ENCODE assay signal across 9 mouse cellular contexts in the genomic region with DNA sequence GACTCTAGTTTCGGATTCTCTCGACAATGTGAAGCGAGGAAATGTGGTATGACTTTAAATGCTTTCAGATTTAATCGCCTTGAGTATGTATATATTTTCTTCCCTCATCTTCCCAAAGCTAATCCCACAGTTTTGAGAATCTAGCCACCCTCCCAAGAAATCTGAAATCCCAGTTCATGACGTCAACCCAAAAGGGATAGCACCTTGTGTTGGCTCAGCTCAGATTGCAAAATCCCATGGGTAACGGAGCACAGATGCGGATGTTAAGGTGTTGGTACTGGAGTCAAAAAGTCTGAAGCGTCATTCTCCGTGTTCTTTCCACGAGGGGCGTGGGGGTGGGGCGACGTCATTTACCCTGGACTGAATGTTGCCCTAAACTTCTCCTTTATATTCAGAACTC. TPM values are rescaled to one million over a fixed set of nuclear protein-coding genes. Genes with fewer than 3 reads are reported as not detected.
DNase-seq lines count a peak whose midpoint lies in the region; ATAC-seq and TF ChIP-seq lines count a peak whose summit lies in the region.
"Had no signal": no experiment of that assay in that cellular context is flagged by ENCODE, and none has a peak within 500 bp of the region (broad histone marks: within the 10 kb centered on the region; RNA-seq: fewer than 3 reads in every experiment).

No protein-coding gene starts in this region.

- no peak for TF ChIP-seq CTCF in midbrain, postnatal 0 days (IDR thresholded peaks at IDR 0.05)

- WGBS in kidney, embryonic 14.5 days = 25% methylated on average over 13 of the region's 13 CpGs
- WGBS in embryonic facial prominence, embryonic 13.5 days = 20% methylated on average over 13 of the region's 13 CpGs
- 24% methylated on average over 13 of the region's 13 CpGs for WGBS in intestine, embryonic 14.5 days
- 29% methylated on average over 13 of the region's 13 CpGs for WGBS in midbrain, postnatal 0 days

- H3K9ac ChIP-seq in kidney, embryonic 14.5 days (ENCODE audit: low read depth, low read length) = no peak overlapping the region
- peak overlapping the region; percentile 75 for H3K9ac ChIP-seq in embryonic facial prominence, embryonic 13.5 days
- no peak overlapping the region for H3K9ac ChIP-seq in intestine, embryonic 14.5 days (ENCODE audit: low read length)
- H3K9ac ChIP-seq in midbrain, postnatal 0 days (replicated peaks; ENCODE audit: low read length, poor library complexity, severe bottlenecking) = peak overlapping the region; percentile 24; the same call in 1 of the 2 replicates

- H3K4me3 ChIP-seq in kidney, embryonic 14.5 days (ENCODE audit: low read length) = peak overlapping the region; percentile 48; the same call in 1 of the 2 replicates
- H3K4me3 ChIP-seq in embryonic facial prominence, embryonic 13.5 days = peak overlapping the region; percentile 61
- peak overlapping the region; percentile 50 for H3K4me3 ChIP-seq in intestine, embryonic 14.5 days (ENCODE audit: low read depth, low read length)
- H3K4me3 ChIP-seq in midbrain, postnatal 0 days (ENCODE audit: low read depth, low read length) = peak overlapping the region; percentile 58; the same call in 1 of the 2 replicates

- ATAC-seq in kidney, embryonic 14.5 days (ENCODE audit: low FRiP score, low TSS enrichment) = no peak
- no peak for ATAC-seq in embryonic facial prominence, embryonic 13.5 days (ENCODE audit: insufficient number of reproducible peaks, insufficient read depth, low FRiP score, low TSS enrichment, low read depth)
- ATAC-seq in intestine, embryonic 14.5 days (replicated peaks; ENCODE audit: low FRiP score, low TSS enrichment, low read depth) = no peak
- ATAC-seq in midbrain, postnatal 0 days (ENCODE audit: low FRiP score) = no peak
- no peak for ATAC-seq in megakaryocyte progenitor cell, adult 5-6 weeks (replicated peaks; ENCODE audit: poor library complexity)

- no peak overlapping the region for H3K27ac ChIP-seq in kidney, embryonic 14.5 days (ENCODE audit: low read depth, low read length)
- no peak overlapping the region for H3K27ac ChIP-seq in embryonic facial prominence, embryonic 13.5 days
- no peak overlapping the region for H3K27ac ChIP-seq in intestine, embryonic 14.5 days (ENCODE audit: low read depth)
- H3K27ac ChIP-seq in midbrain, postnatal 0 days (ENCODE audit: low read depth, low read length) = no peak overlapping the region

- peaks cover 68% of the 10 kb centered on the region for H3K27me3 ChIP-seq in kidney, embryonic 14.5 days (ENCODE audit: control insufficient read depth, insufficient read depth, low read length)
- peaks cover 77% of the 10 kb centered on the region for H3K27me3 ChIP-seq in embryonic facial prominence, embryonic 13.5 days
- H3K27me3 ChIP-seq in intestine, embryonic 14.5 days (replicated peaks; ENCODE audit: control insufficient read depth, insufficient read depth, low read length) = peaks cover 67% of the 10 kb centered on the region
- peaks cover 30% of the 10 kb centered on the region for H3K27me3 ChIP-seq in midbrain, postnatal 0 days (ENCODE audit: insufficient read depth, low read length)

- H3K36me3 ChIP-seq in kidney, embryonic 14.5 days (ENCODE audit: control insufficient read depth, insufficient read depth, low read length) = no peaks in the 10 kb centered on the region
- H3K36me3 ChIP-seq in embryonic facial prominence, embryonic 13.5 days = no peaks in the 10 kb centered on the region
- no peaks in the 10 kb centered on the region for H3K36me3 ChIP-seq in intestine, embryonic 14.5 days (ENCODE audit: control insufficient read depth, insufficient read depth, low read length)
- H3K36me3 ChIP-seq in midbrain, postnatal 0 days (ENCODE audit: insufficient read depth, low read length) = no peaks in the 10 kb centered on the region

- 0 out of 2 replicates have a peak overlapping the region, but pooled peaks have one; percentile 92 for H3K4me2 ChIP-seq in kidney, embryonic 14.5 days (replicated peaks; ENCODE audit: low read depth, low read length)
- peak overlapping the region; percentile 98 for H3K4me2 ChIP-seq in embryonic facial prominence, embryonic 13.5 days
- peak overlapping the region; percentile 96 for H3K4me2 ChIP-seq in intestine, embryonic 14.5 days (ENCODE audit: low read length)
- peak overlapping the region; percentile 96 for H3K4me2 ChIP-seq in midbrain, postnatal 0 days (ENCODE audit: low read depth, low read length, poor library complexity, severe bottlenecking)

- no peak for DNase-seq in kidney, postnatal 4 days
- no peak for DNase-seq in intestine, embryonic 14.5 days (ENCODE audit: low spot score)
- DNase-seq in midbrain, postnatal 0 days (ENCODE audit: low spot score) = no peak
- no peak for DNase-seq in B cell, adult 2 months
- no peak for DNase-seq in gastrocnemius, postnatal 36 days
- DNase-seq: adrenal gland, postnatal 25 days had no signal

- H3K4me1 ChIP-seq in kidney, embryonic 14.5 days (ENCODE audit: control insufficient read depth, insufficient read depth, low read length) = peaks cover 11% of the 10 kb centered on the region
- peaks cover 34% of the 10 kb centered on the region for H3K4me1 ChIP-seq in embryonic facial prominence, embryonic 13.5 days
- H3K4me1 ChIP-seq in intestine, embryonic 14.5 days (replicated peaks; ENCODE audit: control insufficient read depth, insufficient read depth, low read length) = peaks cover 10% of the 10 kb centered on the region; the same call in 1 of the 2 replicates
- H3K4me1 ChIP-seq in midbrain, postnatal 0 days (ENCODE audit: insufficient read depth, low read length) = no peaks in the 10 kb centered on the region

- intact Hi-C loops in gastrocnemius, postnatal 36 days (cut with DNase I) = no loop called here

- no peaks in the 10 kb centered on the region for H3K9me3 ChIP-seq in kidney, embryonic 14.5 days (ENCODE audit: control insufficient read depth, low read length)
- H3K9me3 ChIP-seq in embryonic facial prominence, embryonic 13.5 days = no peaks in the 10 kb centered on the region
- H3K9me3 ChIP-seq in intestine, embryonic 14.5 days (ENCODE audit: control insufficient read depth, low read length) = no peaks in the 10 kb centered on the region
- no peaks in the 10 kb centered on the region for H3K9me3 ChIP-seq in midbrain, postnatal 0 days (ENCODE audit: low read length)

RNA-seq across cellular contexts. Expression of gene Adrb1, which starts 1.1 kb away (rescaled TPM):
- 0.06 and 0.07 TPM in 2 replicates for polyA plus RNA-seq in kidney, embryonic 14.5 days (2014; fragmentation: Nextera tagmentation; extraction: Ambion mirVana)
- 1.7 and 1.8 TPM in 2 replicates for polyA plus RNA-seq in embryonic facial prominence, embryonic 13.5 days (2015; fragmentation: Nextera tagmentation; extraction: Ambion mirVana)
- polyA plus RNA-seq in intestine, embryonic 14.5 days (2014; fragmentation: Nextera tagmentation; extraction: Ambion mirVana) = 0.67 and 0.76 TPM in 2 replicates
- 5.1 and 7.6 TPM in 2 replicates for total RNA-seq in midbrain, postnatal 0 days (2014; rRNA removed)
- polyA plus RNA-seq in midbrain, postnatal 0 days (2015; fragmentation: Nextera tagmentation; extraction: Ambion mirVana) = 2.0 and 2.9 TPM in 2 replicates
- total RNA-seq in megakaryocyte progenitor cell, adult 5-6 weeks (2015) = not detected in 2 replicates
- 0.04 TPM in 1 of 2 replicates, not detected in the other for total RNA-seq in megakaryocyte progenitor cell, adult 5-6 weeks (2017)
- under 1 TPM; 0.15 to 0.20 TPM for total RNA-seq in gastrocnemius, postnatal 36 days (2021)

Comparison
In these comparisons a context has a peak if more than half of its experiments do, and no peak if none do; other contexts are left out.
1. H3K9ac ChIP-seq: peak in embryonic facial prominence, embryonic 13.5 days (single experiment) and midbrain, postnatal 0 days (single experiment); none in kidney, embryonic 14.5 days (single experiment) and intestine, embryonic 14.5 days (single experiment).
2. Peak in every context shown above with its lines, with median percentiles within 50 percentile points of each other: H3K4me2 ChIP-seq and H3K4me3 ChIP-seq.